Mouse (Mus musculus): Measurements from ENCODE around the gene Enah. TPM values are rescaled to one million over a fixed set of nuclear protein-coding genes. Genes with fewer than 3 reads are reported as not detected.

Enah gene
- polyA plus RNA-seq, 1 experiment from 2014 or later = 42.4 TPM

DNA sequence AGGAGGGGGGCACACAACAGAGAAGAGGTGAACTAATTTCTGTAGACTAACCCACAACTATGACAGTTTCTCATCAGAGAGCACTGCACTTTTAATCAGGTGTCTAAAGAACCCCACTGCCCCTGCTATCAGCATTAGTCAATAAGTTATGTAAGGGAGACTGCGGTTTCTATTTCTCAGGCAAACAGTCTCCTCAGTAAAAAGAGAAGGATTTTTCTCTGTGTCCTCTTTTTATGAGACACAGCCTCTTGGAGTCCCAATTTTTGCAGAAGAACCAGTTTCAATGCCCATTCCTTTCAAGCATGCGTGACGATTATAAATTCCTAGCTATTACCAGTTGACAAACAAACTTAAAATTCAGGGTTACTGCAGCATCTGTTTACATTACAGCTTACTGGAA is 59.4 kb downstream of the Enah start:
- WGBS = 97% methylated on average over 3 of the region's 3 CpGs
- Histone ChIP-seq H3K9me3 (ENCODE audit: control insufficient read depth, low read length) (no peaks in the 10 kb centered on the region), H3K4me2 (ENCODE audit: low read depth, low read length, severe bottlenecking) (no peak overlapping the region), H3K27ac (ENCODE audit: low read depth, low read length) (no peak overlapping the region), H3K4me1 (replicated peaks; ENCODE audit: control insufficient read depth, insufficient read depth, low read length) (no peaks in the 10 kb centered on the region), H3K9ac (ENCODE audit: low read length) (no peak overlapping the region), H3K36me3 (ENCODE audit: control insufficient read depth, insufficient read depth, low read length) (peaks cover 2% of the 10 kb centered on the region; the same call in 1 of the 2 replicates), H3K4me3 (ENCODE audit: low read depth, low read length) (no peak overlapping the region), H3K27me3 (ENCODE audit: control insufficient read depth, insufficient read depth, low read length) (no peaks in the 10 kb centered on the region)
- ATAC-seq (replicated peaks; ENCODE audit: low FRiP score) (no peak), DNase-seq (ENCODE audit: low spot score) (no peak)

DNA sequence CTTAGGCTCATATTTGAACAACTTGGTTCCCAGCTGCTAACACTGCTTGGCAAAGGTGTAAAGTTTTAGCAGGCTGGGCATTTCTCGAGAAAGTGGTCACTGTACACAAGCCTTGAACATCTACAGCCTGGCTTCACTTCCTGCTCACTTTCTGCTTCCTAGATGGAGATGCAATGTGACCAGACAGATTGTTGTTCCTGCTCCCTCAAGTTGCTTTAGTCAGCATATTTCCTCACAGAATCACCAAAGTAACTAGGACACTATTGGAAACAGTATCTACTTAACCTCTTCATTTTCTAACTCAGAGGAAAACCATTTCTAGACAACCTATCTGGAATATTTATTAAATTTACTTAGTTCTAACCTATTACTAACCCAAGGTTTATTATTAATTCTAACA is 61.4 kb downstream of the Enah start:
- no peaks in the 10 kb centered on the region for H3K27me3 ChIP-seq (ENCODE audit: control insufficient read depth, insufficient read depth, low read length)
- peaks cover 2% of the 10 kb centered on the region; the same call in 1 of the 2 replicates for H3K36me3 ChIP-seq (ENCODE audit: control insufficient read depth, insufficient read depth, low read length)
- no peak overlapping the region for H3K27ac ChIP-seq (ENCODE audit: low read depth, low read length)
- 84% methylated on average over 1 of the region's 1 CpGs for WGBS
- ATAC-seq (replicated peaks; ENCODE audit: low FRiP score) (no peak), DNase-seq (ENCODE audit: low spot score) (no peak)
- no peaks in the 10 kb centered on the region for H3K4me1 ChIP-seq (replicated peaks; ENCODE audit: control insufficient read depth, insufficient read depth, low read length)
- no peak overlapping the region for H3K9ac ChIP-seq (ENCODE audit: low read length)
- no peak overlapping the region for H3K4me3 ChIP-seq (ENCODE audit: low read depth, low read length)
- H3K4me2 ChIP-seq (ENCODE audit: low read depth, low read length, severe bottlenecking) = no peak overlapping the region
- no peaks in the 10 kb centered on the region for H3K9me3 ChIP-seq (ENCODE audit: control insufficient read depth, low read length)

DNA sequence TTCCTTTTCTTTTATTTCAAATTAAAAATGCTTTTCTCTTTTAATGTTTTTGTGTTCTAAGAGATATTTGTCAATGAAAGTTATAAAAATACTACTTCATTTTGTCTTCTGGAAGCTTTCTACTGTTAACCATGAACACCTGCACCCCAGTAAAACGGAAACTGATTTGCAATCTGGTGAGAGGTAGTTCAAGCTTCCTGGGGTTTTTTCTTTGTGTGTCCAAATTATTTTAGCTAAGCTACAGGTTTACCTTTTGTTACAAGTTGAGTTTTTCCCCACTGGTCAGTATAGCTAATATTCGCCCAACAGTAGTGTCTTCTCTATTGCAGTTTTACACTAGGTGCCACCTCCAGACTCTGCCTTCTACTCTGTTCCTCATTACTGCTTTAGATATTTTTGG is 62.1 kb downstream of the Enah start:
- Histone ChIP-seq H3K4me2 (ENCODE audit: low read depth, low read length, severe bottlenecking) (no peak overlapping the region), H3K27ac (ENCODE audit: low read depth, low read length) (no peak overlapping the region), H3K36me3 (ENCODE audit: control insufficient read depth, insufficient read depth, low read length) (peaks cover 2% of the 10 kb centered on the region; the same call in 1 of the 2 replicates), H3K9me3 (ENCODE audit: control insufficient read depth, low read length) (no peaks in the 10 kb centered on the region), H3K4me1 (replicated peaks; ENCODE audit: control insufficient read depth, insufficient read depth, low read length) (no peaks in the 10 kb centered on the region), H3K27me3 (ENCODE audit: control insufficient read depth, insufficient read depth, low read length) (no peaks in the 10 kb centered on the region), H3K4me3 (ENCODE audit: low read depth, low read length) (no peak overlapping the region), H3K9ac (ENCODE audit: low read length) (no peak overlapping the region)
- DNase-seq (ENCODE audit: low spot score) (no peak), ATAC-seq (replicated peaks; ENCODE audit: low FRiP score) (no peak)
- 96% methylated on average over 2 of the region's 2 CpGs for WGBS

DNA sequence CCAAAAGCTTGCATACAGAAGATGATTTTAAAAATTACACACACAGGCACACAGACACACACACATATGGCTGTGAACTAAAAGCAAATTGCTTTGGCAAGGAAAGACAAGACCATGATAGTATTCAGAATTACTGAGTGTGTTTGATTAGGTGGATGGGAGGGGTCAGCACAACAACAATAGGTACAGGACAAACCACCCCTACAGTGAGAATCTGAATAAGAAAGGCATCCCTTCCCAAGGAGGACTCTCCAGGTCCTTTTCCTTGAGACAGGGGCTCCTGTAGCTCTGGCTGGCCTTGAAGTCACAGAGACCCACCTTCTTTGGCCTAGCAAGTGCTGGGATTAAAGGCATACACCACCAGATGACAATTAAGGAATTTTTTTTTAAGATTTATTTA is 66.2 kb downstream of the Enah start:
- Histone ChIP-seq H3K4me1 (replicated peaks; ENCODE audit: control insufficient read depth, insufficient read depth, low read length) (no peaks in the 10 kb centered on the region), H3K4me2 (ENCODE audit: low read depth, low read length, severe bottlenecking) (no peak overlapping the region), H3K27me3 (ENCODE audit: control insufficient read depth, insufficient read depth, low read length) (no peaks in the 10 kb centered on the region), H3K27ac (ENCODE audit: low read depth, low read length) (no peak overlapping the region), H3K4me3 (ENCODE audit: low read depth, low read length) (no peak overlapping the region), H3K36me3 (ENCODE audit: control insufficient read depth, insufficient read depth, low read length) (no peaks in the 10 kb centered on the region), H3K9ac (ENCODE audit: low read length) (no peak overlapping the region), H3K9me3 (ENCODE audit: control insufficient read depth, low read length) (no peaks in the 10 kb centered on the region)
- no peak for DNase-seq (ENCODE audit: low spot score)
- ATAC-seq (replicated peaks; ENCODE audit: low FRiP score) = no peak

DNA sequence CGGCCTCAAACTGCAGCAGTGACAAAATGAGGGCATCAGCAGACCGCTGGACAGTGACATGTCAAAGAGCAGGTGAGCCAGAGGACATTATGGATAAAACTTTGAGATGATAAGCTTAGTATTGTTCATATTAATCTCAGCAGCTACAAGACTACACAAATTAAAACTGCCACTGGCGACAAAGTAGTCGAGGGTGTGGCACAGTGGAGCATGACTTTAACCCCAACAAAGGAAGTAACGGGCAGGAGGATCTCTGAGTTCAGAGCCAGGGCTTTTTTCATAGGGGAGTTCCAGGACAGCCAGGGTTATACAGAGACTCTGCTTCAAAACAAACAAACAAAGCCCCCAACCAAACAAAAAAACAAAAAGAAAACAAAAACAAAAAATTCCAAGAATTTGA is 68.5 kb downstream of the Enah start:
- no peak for DNase-seq (ENCODE audit: low spot score)
- no peaks in the 10 kb centered on the region for H3K27me3 ChIP-seq (ENCODE audit: control insufficient read depth, insufficient read depth, low read length)
- H3K4me3 ChIP-seq (ENCODE audit: low read depth, low read length) = no peak overlapping the region
- H3K36me3 ChIP-seq (ENCODE audit: control insufficient read depth, insufficient read depth, low read length) = no peaks in the 10 kb centered on the region
- H3K4me2 ChIP-seq (ENCODE audit: low read depth, low read length, severe bottlenecking) = no peak overlapping the region
- H3K9me3 ChIP-seq (ENCODE audit: control insufficient read depth, low read length) = no peaks in the 10 kb centered on the region
- 81% methylated on average over 5 of the region's 5 CpGs for WGBS
- ATAC-seq (replicated peaks; ENCODE audit: low FRiP score) = no peak
- H3K27ac ChIP-seq (ENCODE audit: low read depth, low read length) = no peak overlapping the region
- no peaks in the 10 kb centered on the region for H3K4me1 ChIP-seq (replicated peaks; ENCODE audit: control insufficient read depth, insufficient read depth, low read length)
- H3K9ac ChIP-seq (ENCODE audit: low read length) = no peak overlapping the region

DNA sequence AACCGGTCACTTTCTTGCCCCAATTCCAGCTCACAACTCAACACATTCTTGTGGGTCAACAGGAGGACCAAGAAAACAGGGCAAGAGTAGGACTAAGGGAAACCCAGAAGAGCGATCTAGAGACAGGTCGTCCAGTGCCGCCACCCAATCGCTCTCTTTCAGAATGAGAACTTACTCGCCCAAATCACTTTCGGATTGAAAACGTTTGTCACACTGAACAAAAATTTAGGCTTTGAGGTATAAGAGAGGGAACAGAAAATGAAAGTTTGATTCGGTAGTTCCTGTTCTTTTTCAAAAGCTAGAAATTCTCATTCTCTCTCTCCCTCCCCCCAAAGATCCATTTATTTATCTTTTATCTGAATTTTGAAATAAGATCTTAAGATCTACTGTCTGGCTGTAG is 69.1 kb downstream of the Enah start:
- H3K27me3 ChIP-seq (ENCODE audit: control insufficient read depth, insufficient read depth, low read length) = no peaks in the 10 kb centered on the region
- H3K9me3 ChIP-seq (ENCODE audit: control insufficient read depth, low read length) = no peaks in the 10 kb centered on the region
- no peak overlapping the region for H3K4me3 ChIP-seq (ENCODE audit: low read depth, low read length)
- H3K4me2 ChIP-seq (ENCODE audit: low read depth, low read length, severe bottlenecking) = no peak overlapping the region
- H3K9ac ChIP-seq (ENCODE audit: low read length) = no peak overlapping the region
- no peaks in the 10 kb centered on the region for H3K4me1 ChIP-seq (replicated peaks; ENCODE audit: control insufficient read depth, insufficient read depth, low read length)
- WGBS = 93% methylated on average over 9 of the region's 9 CpGs
- no peaks in the 10 kb centered on the region for H3K36me3 ChIP-seq (ENCODE audit: control insufficient read depth, insufficient read depth, low read length)
- DNase-seq (ENCODE audit: low spot score) (no peak), ATAC-seq (replicated peaks; ENCODE audit: low FRiP score) (no peak)
- H3K27ac ChIP-seq (ENCODE audit: low read depth, low read length) = no peak overlapping the region

DNA sequence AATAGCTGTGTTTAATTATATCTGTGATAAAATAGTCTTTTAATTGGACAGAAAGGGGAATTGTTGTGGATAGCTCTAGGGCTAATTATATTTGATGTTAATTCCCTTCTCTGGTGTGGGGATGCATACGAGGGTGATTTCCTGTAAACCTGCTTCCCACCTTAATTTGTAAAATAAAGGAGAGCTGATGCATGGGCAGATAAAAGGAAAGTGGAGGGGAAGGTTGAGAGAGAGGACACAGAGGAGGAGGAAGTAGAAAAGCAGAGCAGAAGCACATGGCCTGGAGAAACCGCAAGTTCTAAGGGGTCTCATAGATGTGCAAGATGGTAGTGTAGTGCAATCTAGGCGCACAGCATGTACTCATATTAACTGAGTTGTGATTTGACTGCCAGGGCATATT is 71.6 kb downstream of the Enah start:
- Histone ChIP-seq H3K4me1 (replicated peaks; ENCODE audit: control insufficient read depth, insufficient read depth, low read length) (no peaks in the 10 kb centered on the region), H3K9me3 (ENCODE audit: control insufficient read depth, low read length) (no peaks in the 10 kb centered on the region), H3K9ac (ENCODE audit: low read length) (no peak overlapping the region), H3K27ac (ENCODE audit: low read depth, low read length) (no peak overlapping the region), H3K36me3 (ENCODE audit: control insufficient read depth, insufficient read depth, low read length) (no peaks in the 10 kb centered on the region), H3K4me2 (ENCODE audit: low read depth, low read length, severe bottlenecking) (no peak overlapping the region), H3K27me3 (ENCODE audit: control insufficient read depth, insufficient read depth, low read length) (no peaks in the 10 kb centered on the region), H3K4me3 (ENCODE audit: low read depth, low read length) (no peak overlapping the region)
- ATAC-seq (replicated peaks; ENCODE audit: low FRiP score) = no peak
- no peak for DNase-seq (ENCODE audit: low spot score)
- WGBS = 92% methylated on average over 3 of the region's 3 CpGs

DNA sequence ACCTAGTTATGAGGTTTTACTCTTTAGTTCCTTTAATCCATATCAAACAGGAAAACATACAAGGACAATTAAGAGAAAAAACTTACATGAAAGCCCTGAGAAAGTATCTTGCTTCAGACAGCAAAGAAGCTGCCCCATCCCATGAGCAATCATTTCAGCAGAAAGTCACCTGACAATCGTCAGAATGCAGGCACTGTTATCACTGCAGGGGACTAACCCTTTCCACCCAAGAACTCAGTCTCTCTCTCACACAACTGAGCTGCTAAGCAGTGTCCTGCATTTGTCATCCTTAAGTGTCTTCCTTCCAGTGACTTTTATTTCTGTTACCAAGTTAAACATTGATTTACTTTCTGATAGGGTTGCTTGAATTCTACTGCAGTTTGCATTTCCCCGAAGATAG is 82.7 kb downstream of the Enah start:
- DNase-seq (ENCODE audit: low spot score) (no peak), ATAC-seq (replicated peaks; ENCODE audit: low FRiP score) (no peak)
- no peak overlapping the region for H3K4me2 ChIP-seq (ENCODE audit: low read depth, low read length, severe bottlenecking)
- 69% methylated on average over 2 of the region's 2 CpGs for WGBS
- H3K4me1 ChIP-seq (replicated peaks; ENCODE audit: control insufficient read depth, insufficient read depth, low read length) = no peaks in the 10 kb centered on the region
- H3K4me3 ChIP-seq (ENCODE audit: low read depth, low read length) = no peak overlapping the region
- H3K9me3 ChIP-seq (ENCODE audit: control insufficient read depth, low read length) = no peaks in the 10 kb centered on the region
- H3K36me3 ChIP-seq (ENCODE audit: control insufficient read depth, insufficient read depth, low read length) = no peaks in the 10 kb centered on the region
- no peak overlapping the region for H3K27ac ChIP-seq (ENCODE audit: low read depth, low read length)
- no peaks in the 10 kb centered on the region for H3K27me3 ChIP-seq (ENCODE audit: control insufficient read depth, insufficient read depth, low read length)
- no peak overlapping the region for H3K9ac ChIP-seq (ENCODE audit: low read length)

DNA sequence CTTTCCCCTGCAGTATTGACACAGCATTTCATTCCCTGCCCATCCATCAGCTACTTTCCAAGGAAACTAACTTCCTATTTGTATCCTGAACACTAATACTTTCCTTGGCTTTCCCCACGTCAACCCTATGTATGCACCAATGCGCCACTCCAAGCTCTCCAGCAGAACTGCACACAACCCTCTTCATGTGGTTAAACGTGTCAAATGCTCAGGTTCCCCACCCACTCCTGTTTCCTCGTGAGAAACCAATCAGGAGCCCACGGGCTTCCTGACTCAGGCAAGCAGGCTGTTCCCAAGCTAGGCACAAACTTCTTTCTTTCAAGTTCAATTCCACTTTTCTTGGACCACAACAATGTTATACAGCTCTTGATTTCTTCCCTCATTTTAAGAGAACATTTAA is 91.4 kb downstream of the Enah start:
- Histone ChIP-seq H3K9me3 (ENCODE audit: control insufficient read depth, low read length) (no peaks in the 10 kb centered on the region), H3K4me1 (replicated peaks; ENCODE audit: control insufficient read depth, insufficient read depth, low read length) (no peaks in the 10 kb centered on the region), H3K4me3 (ENCODE audit: low read depth, low read length) (no peak overlapping the region), H3K4me2 (ENCODE audit: low read depth, low read length, severe bottlenecking) (no peak overlapping the region), H3K9ac (ENCODE audit: low read length) (no peak overlapping the region), H3K36me3 (ENCODE audit: control insufficient read depth, insufficient read depth, low read length) (peaks cover 3% of the 10 kb centered on the region; the same call in 1 of the 2 replicates), H3K27me3 (ENCODE audit: control insufficient read depth, insufficient read depth, low read length) (no peaks in the 10 kb centered on the region), H3K27ac (ENCODE audit: low read depth, low read length) (no peak overlapping the region)
- WGBS = 83% methylated on average over 5 of the region's 5 CpGs
- ATAC-seq (replicated peaks; ENCODE audit: low FRiP score) = no peak
- DNase-seq (ENCODE audit: low spot score) = no peak
